Mouse (Mus musculus) midbrain, embryonic 10.5 days (tissue): ENCODE results near the gene Cacna1c. TPM values are rescaled to one million over a fixed set of nuclear protein-coding genes. Genes with fewer than 3 reads are reported as not detected.

Experiments
- DNase-seq: peaks from one replicate; pipeline ENCODE4 v3.0.0-alpha.2; 2017; ENCODE audit warnings: low spot score
- H3K27ac ChIP-seq: fragments of 300-500 bp; sonication (generic); replicated peaks from 2 replicates; pipeline ENCODE4 v1.5.1; 2016; ENCODE audit warnings: mild to moderate bottlenecking
- H3K27me3 ChIP-seq: fragments of 300-500 bp; sonication (generic); 2 replicates; pipeline ENCODE4 v1.6.1; 2016; ENCODE audit warnings: low read depth, mild to moderate bottlenecking; ENCODE audit not compliant: poor library complexity, severe bottlenecking
- H3K36me3 ChIP-seq: fragments of 300-500 bp; sonication (generic); 2 replicates; pipeline ENCODE4 v1.6.1; 2016; ENCODE audit warnings: mild to moderate bottlenecking, moderate library complexity
- H3K4me1 ChIP-seq: fragments of 300-500 bp; sonication (generic); 2 replicates; pipeline ENCODE4 v1.6.1; 2016
- H3K4me3 ChIP-seq: fragments of 300-500 bp; sonication (generic); 2 replicates; pipeline ENCODE4 v1.5.1; 2016; ENCODE audit warnings: mild to moderate bottlenecking, moderate library complexity
- H3K9me3 ChIP-seq: fragments of 300-500 bp; sonication (generic); replicated peaks from 2 replicates; pipeline ENCODE4 v1.6.1; 2016; ENCODE audit warnings: mild to moderate bottlenecking
- WGBS: fragments of 180-500 bp; shearing (Covaris S2); methylation state at CpG from one replicate; pipeline ENCODE4 v1.1.7; 2016; 5-methylcytosine and 5-hydroxymethylcytosine counted together
- polyA plus RNA-seq: library from polyadenylated mRNA; unstranded; fragments of >200 nt; fragmentation: Nextera tagmentation; extraction: Ambion mirVana; gene quantifications from 2 replicates; pipeline ENCODE4 v1.2.1, GENCODE M21; 2016

The Cacna1c gene
- polyA plus RNA-seq, 1 experiment from 2014 or later: 1.5 TPM

DNA sequence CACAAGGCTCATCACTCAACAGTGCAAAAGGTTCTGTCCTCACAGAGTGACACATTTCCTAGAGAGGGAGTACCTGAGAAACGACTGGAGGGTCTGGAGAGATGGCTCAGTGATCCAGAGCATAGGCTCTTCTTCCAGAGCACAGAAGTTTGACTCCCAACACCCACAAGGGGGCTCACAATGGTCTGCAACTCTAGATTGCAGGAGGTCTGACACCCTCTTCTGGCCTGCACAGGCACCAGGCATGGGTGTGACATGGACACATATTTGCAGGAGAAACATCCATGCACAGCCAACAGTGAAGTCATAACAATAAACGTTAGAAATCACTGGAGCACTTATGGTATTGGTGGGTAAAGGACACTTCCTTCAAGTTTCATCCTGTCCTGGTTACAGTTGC, 173.4 kb downstream of the Cacna1c start:
- Histone ChIP-seq H3K27me3 (no peaks in the 10 kb centered on the region), H3K9me3 (no peaks in the 10 kb centered on the region), H3K4me1 (peaks cover 10% of the 10 kb centered on the region), H3K4me3 (no peak overlapping the region), H3K36me3 (no peaks in the 10 kb centered on the region), H3K27ac (no peak overlapping the region)
- no peak for DNase-seq
- WGBS: 55% methylated on average over 2 of the region's 2 CpGs

DNA sequence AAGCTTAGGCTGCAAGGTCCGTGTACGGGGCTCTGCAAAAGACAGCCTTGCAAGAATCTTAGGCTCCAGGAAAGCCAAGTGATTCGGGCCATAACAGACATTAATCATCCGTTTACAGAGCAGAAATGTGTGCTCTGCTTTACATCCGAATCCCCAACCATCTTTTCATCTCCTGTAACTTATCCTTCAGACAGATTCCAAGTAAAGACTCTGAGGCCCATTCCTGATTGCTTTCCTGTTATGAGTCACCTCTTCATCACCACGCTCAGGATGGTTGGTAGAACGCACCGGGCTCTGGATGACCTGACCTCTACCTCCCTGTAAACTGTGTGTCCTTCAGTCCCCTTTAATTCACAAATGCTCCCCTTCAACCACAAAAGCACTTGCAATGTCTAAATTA, 175.0 kb downstream of the Cacna1c start:
- H3K4me1 ChIP-seq: peaks cover 7% of the 10 kb centered on the region; the same call in 1 of the 2 replicates
- H3K4me3 ChIP-seq: no peak overlapping the region
- 90% methylated on average over 8 of the region's 8 CpGs for WGBS
- H3K27me3 ChIP-seq: no peaks in the 10 kb centered on the region
- DNase-seq: no peak
- no peaks in the 10 kb centered on the region for H3K9me3 ChIP-seq
- no peaks in the 10 kb centered on the region for H3K36me3 ChIP-seq
- H3K27ac ChIP-seq: no peak overlapping the region

DNA sequence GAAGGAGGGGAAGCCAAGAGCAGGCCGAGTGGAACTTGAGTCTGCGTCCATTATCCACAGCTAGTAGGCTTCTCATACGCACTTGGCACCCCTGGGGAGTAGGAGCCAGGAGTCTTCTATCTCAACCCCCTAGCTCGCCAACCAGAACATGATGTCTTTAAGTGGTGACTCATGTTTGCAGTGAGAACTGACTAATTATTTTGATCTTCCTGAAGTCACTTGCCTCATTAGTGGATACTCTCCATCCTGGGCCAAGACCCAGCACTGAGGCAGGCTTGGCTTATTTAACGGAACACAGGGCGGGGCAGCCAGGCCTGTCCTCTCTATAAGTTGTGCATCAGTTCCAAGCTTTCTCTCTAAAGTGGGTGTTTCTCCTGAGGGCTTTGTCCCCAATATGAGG, 177.3 kb downstream of the Cacna1c start:
- WGBS: 93% methylated on average over 6 of the region's 6 CpGs
- H3K9me3 ChIP-seq: no peaks in the 10 kb centered on the region
- H3K27me3 ChIP-seq: no peaks in the 10 kb centered on the region
- no peaks in the 10 kb centered on the region for H3K36me3 ChIP-seq
- no peak overlapping the region for H3K4me3 ChIP-seq
- no peak overlapping the region for H3K27ac ChIP-seq
- no peak for DNase-seq
- peaks cover 10% of the 10 kb centered on the region; the same call in 1 of the 2 replicates for H3K4me1 ChIP-seq

DNA sequence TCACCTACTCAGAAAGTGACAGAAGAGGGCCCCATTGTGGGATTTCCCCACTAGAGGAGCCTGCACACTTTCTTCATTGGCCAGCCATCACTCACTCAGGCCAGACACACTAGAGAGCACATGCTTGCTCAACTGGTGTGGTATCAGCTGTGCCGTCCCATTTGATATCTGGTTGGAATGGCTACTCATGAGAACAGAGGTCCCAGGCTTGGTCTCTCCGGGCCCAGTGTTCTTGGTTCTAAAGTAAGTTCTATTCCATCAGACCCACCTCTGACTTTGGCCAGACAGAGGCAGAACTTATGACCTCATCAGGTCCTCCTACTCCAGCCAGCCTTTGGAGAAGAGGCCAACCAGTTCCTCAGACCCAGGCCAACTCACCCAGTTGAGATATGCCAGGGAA, 178.0 kb downstream of the Cacna1c start:
- 93% methylated on average over 2 of the region's 2 CpGs for WGBS
- H3K27ac ChIP-seq: no peak overlapping the region
- H3K36me3 ChIP-seq: no peaks in the 10 kb centered on the region
- peaks cover 10% of the 10 kb centered on the region; the same call in 1 of the 2 replicates for H3K4me1 ChIP-seq
- H3K4me3 ChIP-seq: no peak overlapping the region
- DNase-seq: no peak
- H3K9me3 ChIP-seq: no peaks in the 10 kb centered on the region
- no peaks in the 10 kb centered on the region for H3K27me3 ChIP-seq

DNA sequence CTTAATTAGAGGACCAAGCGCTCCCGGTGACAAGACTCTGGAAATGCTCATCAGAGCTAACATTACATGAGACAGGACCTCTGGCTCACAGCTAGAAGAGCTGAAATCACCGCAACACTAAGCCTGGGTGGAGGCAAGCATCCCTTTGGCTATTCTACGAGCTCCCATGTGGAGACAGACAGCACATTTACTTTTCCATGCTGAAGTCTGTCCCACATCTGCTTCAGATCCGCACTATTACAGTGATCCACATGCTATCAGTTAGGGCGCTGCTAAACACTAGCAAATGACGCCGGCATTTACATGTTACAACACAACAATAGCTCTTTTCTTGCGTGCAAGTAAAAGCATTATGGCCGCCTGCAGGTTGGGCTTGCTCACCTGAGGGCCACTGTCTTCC, 178.7 kb downstream of the Cacna1c start:
- no peak for DNase-seq
- Histone ChIP-seq H3K27me3 (no peaks in the 10 kb centered on the region), H3K27ac (no peak overlapping the region), H3K4me1 (peaks cover 10% of the 10 kb centered on the region; the same call in 1 of the 2 replicates), H3K4me3 (no peak overlapping the region), H3K9me3 (no peaks in the 10 kb centered on the region), H3K36me3 (no peaks in the 10 kb centered on the region)
- 94% methylated on average over 10 of the region's 10 CpGs for WGBS

DNA sequence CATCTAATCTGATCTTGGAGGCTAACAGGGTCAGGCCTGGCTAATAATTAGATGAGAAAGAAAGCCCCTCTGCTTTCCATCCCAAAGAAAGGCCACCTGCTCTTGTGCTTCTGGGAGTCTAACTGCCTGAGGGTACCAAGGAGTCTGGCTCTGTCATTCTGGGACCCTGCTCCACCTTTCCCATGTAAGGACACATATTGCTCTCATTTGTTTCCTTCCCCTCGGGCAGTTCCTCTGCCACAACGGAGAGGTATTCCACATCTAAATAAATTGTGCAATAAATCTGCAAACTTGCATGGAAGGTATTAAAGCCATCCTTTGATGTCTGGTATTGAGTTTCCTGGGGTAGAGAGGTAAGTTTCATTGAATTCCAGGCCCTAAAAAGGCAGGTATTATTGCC, 180.9 kb downstream of the Cacna1c start:
- Histone ChIP-seq H3K4me1 (peaks cover 10% of the 10 kb centered on the region; the same call in 1 of the 2 replicates), H3K27me3 (no peaks in the 10 kb centered on the region), H3K27ac (no peak overlapping the region), H3K4me3 (no peak overlapping the region), H3K36me3 (no peaks in the 10 kb centered on the region), H3K9me3 (no peaks in the 10 kb centered on the region)
- 60% methylated on average over 2 of the region's 2 CpGs for WGBS
- DNase-seq: no peak

DNA sequence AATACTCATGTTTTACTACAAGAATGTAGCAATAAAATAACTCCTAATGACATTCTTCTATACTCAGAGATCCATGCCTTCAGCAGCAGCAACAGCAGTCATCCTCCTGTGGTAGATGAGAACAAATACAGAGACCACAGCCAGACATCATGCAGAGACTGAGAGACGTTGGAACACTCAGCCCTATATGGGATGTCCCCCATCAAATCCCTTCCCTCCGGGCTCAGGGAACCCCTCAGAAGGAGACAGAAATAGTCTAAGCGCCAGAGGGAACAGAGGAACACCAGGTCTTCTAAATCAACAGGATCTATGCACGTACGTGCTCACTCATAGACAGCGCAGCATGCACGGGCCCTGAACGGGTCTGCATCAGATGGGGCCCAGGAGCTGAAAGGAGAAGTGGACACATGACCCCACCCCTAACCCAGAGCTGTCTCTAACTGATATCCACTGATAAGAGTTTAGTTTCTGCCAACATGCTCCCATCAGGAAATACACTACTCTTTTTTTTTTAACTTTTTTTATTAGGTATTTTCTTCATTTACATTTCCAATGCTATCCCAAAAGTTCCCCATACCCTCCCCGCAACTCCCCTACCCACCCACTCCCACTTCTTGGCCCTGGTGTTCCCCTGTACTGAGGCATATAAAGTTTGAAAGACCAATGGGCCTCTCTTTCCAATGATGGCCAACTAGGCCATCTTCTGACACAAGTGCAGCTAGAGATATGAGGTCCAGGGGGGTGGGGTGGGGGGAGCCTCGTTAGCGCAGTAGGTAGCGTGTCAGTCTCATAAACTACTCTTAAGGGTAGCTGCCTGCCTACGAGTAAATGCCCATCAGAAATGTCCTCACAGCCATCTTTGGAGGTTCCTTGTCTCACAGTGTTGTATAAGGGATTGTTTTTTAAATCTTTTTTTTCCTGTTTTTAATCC, 182.8 kb downstream of the Cacna1c start:
- H3K27me3 ChIP-seq: no peaks in the 10 kb centered on the region
- WGBS: 95% methylated on average over 13 of the region's 13 CpGs
- DNase-seq: no peak
- no peaks in the 10 kb centered on the region for H3K36me3 ChIP-seq
- no peaks in the 10 kb centered on the region for H3K9me3 ChIP-seq
- H3K4me3 ChIP-seq: no peak overlapping the region
- peaks cover 16% of the 10 kb centered on the region for H3K4me1 ChIP-seq
- no peak overlapping the region for H3K27ac ChIP-seq

DNA sequence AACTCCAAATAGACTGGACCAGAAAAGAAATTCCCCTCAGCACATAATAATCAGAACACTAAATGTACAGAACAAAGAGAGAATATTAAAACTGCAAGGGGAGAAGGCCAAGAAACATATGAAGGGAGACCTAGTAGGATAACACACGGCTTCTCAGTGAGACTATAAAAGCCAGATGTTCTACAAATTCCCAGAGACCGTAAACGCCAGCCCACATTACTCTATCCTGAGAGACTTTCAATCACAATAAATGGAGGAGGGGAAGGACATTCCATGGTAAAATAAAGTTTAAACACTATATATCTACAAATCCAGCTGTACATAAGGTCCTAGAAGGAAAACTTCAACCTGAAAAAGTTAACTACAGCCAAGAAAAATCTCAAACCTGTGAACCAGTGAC, 185.3 kb downstream of the Cacna1c start:
- Histone ChIP-seq H3K27ac (no peak overlapping the region), H3K9me3 (no peaks in the 10 kb centered on the region), H3K36me3 (no peaks in the 10 kb centered on the region), H3K4me1 (peaks cover 12% of the 10 kb centered on the region), H3K4me3 (no peak overlapping the region), H3K27me3 (no peaks in the 10 kb centered on the region)
- 83% methylated on average over 3 of the region's 3 CpGs for WGBS
- no peak for DNase-seq

DNA sequence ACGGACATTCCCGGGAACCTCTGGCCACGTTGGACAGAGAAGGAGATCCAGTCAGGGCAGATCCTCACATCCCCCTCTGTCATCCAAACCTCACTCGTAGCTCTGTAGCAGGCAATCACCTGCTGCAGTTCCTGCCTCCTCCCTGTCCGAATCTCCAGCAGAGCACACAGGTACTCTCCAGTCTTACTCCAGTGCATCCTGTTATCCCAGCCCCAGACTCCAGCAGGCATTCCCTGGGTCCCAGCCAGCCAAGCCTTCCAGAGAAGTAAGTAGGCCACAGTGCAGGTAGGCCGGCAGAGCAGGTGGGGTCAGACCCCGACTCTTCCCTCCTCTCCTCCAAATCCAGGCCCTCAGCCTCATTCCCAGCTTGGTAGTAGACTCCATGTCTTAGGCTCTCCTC, 186.7 kb downstream of the Cacna1c start:
- Histone ChIP-seq H3K9me3 (no peaks in the 10 kb centered on the region), H3K27me3 (no peaks in the 10 kb centered on the region), H3K27ac (no peak overlapping the region), H3K36me3 (no peaks in the 10 kb centered on the region), H3K4me1 (peaks cover 9% of the 10 kb centered on the region), H3K4me3 (no peak overlapping the region)
- no peak for DNase-seq
- WGBS: 92% methylated on average over 7 of the region's 7 CpGs

DNA sequence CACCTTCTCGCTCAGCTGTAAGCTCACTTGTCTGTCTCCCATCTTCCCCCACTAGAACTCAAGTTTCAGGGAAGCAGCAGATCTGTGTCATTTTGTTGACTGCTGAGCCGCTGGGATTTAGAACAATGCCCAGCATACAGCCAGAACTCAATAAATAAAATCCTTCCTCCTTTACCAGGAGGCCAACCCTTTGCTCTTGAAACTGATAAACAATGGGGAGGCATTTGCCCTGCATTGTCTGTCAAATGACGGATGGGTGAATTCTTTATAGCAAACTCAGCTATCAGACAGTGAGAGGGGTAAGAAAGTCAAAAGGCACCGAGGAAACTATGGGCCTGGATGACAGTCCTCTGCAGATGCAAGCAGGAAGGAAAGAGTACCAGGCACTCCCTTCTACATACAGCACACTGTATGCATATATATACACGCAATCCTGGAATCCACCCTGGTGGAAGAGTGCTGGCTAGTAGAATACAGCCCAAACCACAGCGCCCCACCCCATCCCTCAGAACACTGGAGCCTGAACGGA, 187.5 kb downstream of the Cacna1c start:
- 73% methylated on average over 7 of the region's 7 CpGs for WGBS

DNA sequence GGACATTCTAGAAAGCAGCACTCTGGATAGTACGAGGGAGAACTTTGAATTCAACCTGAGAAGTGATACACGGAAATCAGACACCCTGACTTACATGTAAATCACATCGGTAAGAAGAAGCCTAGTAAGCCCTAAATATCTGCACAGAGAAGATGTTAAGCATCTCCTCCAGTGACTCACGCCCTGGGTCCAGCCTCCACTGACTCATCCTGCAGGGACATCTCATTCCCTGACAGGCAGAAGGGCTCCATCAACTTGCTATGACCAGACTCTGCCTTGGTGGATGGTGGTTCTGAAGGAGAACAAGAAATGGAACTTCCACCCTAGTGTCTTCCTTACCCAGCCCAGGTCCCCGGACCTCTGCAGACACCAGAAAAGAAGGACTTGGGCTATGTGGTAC, 191.6 kb downstream of the Cacna1c start:
- Histone ChIP-seq H3K36me3 (no peaks in the 10 kb centered on the region), H3K9me3 (no peaks in the 10 kb centered on the region), H3K4me1 (peaks cover 12% of the 10 kb centered on the region), H3K27ac (no peak overlapping the region), H3K4me3 (no peak overlapping the region), H3K27me3 (no peaks in the 10 kb centered on the region)
- 92% methylated on average over 5 of the region's 5 CpGs for WGBS
- DNase-seq: no peak

More for the DNA sequence above, 187.5 kb downstream of the Cacna1c start:
- DNase-seq: no peak
- no peaks in the 10 kb centered on the region for H3K27me3 ChIP-seq
- H3K9me3 ChIP-seq: no peaks in the 10 kb centered on the region
- H3K4me3 ChIP-seq: no peak overlapping the region
- H3K36me3 ChIP-seq: no peaks in the 10 kb centered on the region
- peaks cover 9% of the 10 kb centered on the region for H3K4me1 ChIP-seq
- H3K27ac ChIP-seq: no peak overlapping the region; the same call in 1 of the 2 replicates

DNA sequence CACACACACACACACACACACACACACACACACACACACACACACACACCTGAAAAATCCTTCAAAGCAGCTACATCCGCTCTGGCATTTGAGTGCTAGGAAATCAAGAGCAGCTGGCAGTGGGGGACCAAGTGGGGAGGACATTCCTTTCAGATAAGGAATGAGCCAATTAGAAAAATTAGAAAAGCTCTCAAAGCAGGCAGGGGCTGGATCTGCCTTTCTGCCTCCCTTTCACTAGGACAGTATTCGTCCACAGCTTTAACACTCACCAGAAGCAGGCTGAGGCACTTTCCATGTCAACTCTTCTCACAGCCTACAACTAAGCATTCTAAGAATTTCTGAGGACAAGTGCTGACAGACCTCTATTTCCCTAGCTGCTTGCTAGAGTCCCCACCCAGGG, 194.8 kb downstream of the Cacna1c start:
- Histone ChIP-seq H3K27ac (no peak overlapping the region), H3K36me3 (no peaks in the 10 kb centered on the region), H3K4me1 (0 out of 2 replicates have a peak, but pooled peaks cover 3% of the 10 kb centered on the region), H3K27me3 (no peaks in the 10 kb centered on the region), H3K4me3 (no peak overlapping the region), H3K9me3 (no peaks in the 10 kb centered on the region)
- DNase-seq: no peak
- 50% methylated on average over 2 of the region's 2 CpGs for WGBS

DNA sequence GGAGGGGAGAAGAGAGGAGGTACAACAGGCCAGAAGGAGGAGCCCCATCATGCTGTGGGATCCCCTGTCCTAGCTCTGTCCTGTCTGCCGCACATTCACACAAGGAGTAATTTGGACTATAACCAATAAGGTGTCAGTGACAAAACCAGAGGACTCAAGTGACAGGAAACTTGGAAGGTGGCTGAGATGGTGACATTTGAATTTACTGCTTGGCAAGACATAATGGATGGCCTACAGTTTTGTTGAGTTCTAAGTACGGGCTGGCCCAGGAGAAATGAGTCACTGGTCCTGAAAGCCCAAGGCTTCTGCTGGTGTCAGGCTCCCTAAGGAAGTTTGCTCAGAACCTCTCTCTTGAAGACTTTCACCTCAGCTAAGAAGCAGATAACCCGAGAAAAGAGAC, 196.0 kb downstream of the Cacna1c start:
- DNase-seq: no peak
- WGBS: 81% methylated on average over 3 of the region's 3 CpGs
- Histone ChIP-seq H3K36me3 (no peaks in the 10 kb centered on the region), H3K27me3 (no peaks in the 10 kb centered on the region), H3K4me3 (no peak overlapping the region), H3K4me1 (0 out of 2 replicates have a peak, but pooled peaks cover 3% of the 10 kb centered on the region), H3K9me3 (no peaks in the 10 kb centered on the region), H3K27ac (no peak overlapping the region)
